Mouse (Mus musculus) heart, postnatal 0 days (tissue): ENCODE data around the gene Cbx5. TPM values are rescaled to one million over a fixed set of nuclear protein-coding genes. Genes with fewer than 3 reads are reported as not detected.

Experiments
- ATAC-seq: fragments of 200-750 bp; cut with Nextera tagmentation; 2 replicates; pipeline ENCODE4 v1.8.0; 2017; ENCODE audit warnings: low read depth, moderate number of reproducible peaks, moderate library complexity; ENCODE audit not compliant: insufficient read depth
- DNase-seq: peaks from one replicate; pipeline ENCODE4 v3.0.0-alpha.2; 2016; ENCODE audit warnings: low spot score
- H3K27ac ChIP-seq: fragments of 300-500 bp; sonication (generic); 2 replicates; pipeline ENCODE4 v1.5.1; 2014; ENCODE audit warnings: low read depth, mild to moderate bottlenecking
- H3K27me3 ChIP-seq: fragments of 300-500 bp; sonication (generic); 2 replicates; pipeline ENCODE4 v1.6.1; 2014; ENCODE audit warnings: low read length, mixed read lengths; ENCODE audit not compliant: control insufficient read depth, insufficient read depth
- H3K36me3 ChIP-seq: fragments of 300-500 bp; sonication (generic); replicated peaks from 2 replicates; pipeline ENCODE4 v1.6.1; 2014; ENCODE audit warnings: low read length, mixed read lengths; ENCODE audit not compliant: control insufficient read depth, insufficient read depth
- H3K4me1 ChIP-seq: fragments of 300-500 bp; sonication (generic); 2 replicates; pipeline ENCODE4 v1.6.1; 2014; ENCODE audit warnings: antibody characterized with exemption; ENCODE audit not compliant: control insufficient read depth, insufficient read depth
- H3K4me2 ChIP-seq: fragments of 300-500 bp; sonication (generic); 2 replicates; pipeline ENCODE4 v1.6.1; 2014; ENCODE audit warnings: low read depth, mild to moderate bottlenecking, low read length, moderate library complexity
- H3K4me3 ChIP-seq: fragments of 300-500 bp; sonication (generic); 2 replicates; pipeline ENCODE4 v1.5.1; 2014; ENCODE audit warnings: low read depth, low read length
- H3K9ac ChIP-seq: fragments of 300-500 bp; sonication (generic); replicated peaks from 2 replicates; pipeline ENCODE4 v1.6.1; 2014; ENCODE audit warnings: low read depth, low read length, mixed read lengths
- H3K9me3 ChIP-seq: fragments of 300-500 bp; sonication (generic); replicated peaks from 2 replicates; pipeline ENCODE4 v1.6.1; 2016; ENCODE audit warnings: low read length; ENCODE audit not compliant: control insufficient read depth
- CTCF ChIP-seq: IDR thresholded peaks from 2 replicates; pipeline ENCODE4 v1.5.1; 2016; ENCODE audit warnings: antibody characterized with exemption, control low read depth, low read depth
- EP300 ChIP-seq: IDR thresholded peaks from 2 replicates; pipeline ENCODE4 v1.6.1; 2016; ENCODE audit warnings: antibody characterized with exemption, low read depth
- WGBS: fragments of 180-500 bp; shearing (Covaris S2); extraction: QIAGEN DNeasy Blood & Tissue Kit; methylation state at CpG from one replicate; pipeline ENCODE4 v1.1.7; 2014; 5-methylcytosine and 5-hydroxymethylcytosine counted together
- polyA plus RNA-seq: library from polyadenylated mRNA; unstranded; fragments of >200 nt; fragmentation: Nextera tagmentation; extraction: Ambion mirVana; gene quantifications from 2 replicates; pipeline ENCODE4 v1.2.1, GENCODE M21; 2015
- total RNA-seq: library from RNA; depleted of rRNA; stranded (reverse); fragments of >200 nt; gene quantifications from 2 replicates; pipeline ENCODE4 v1.2.3, GENCODE M21; 2014; ENCODE audit warnings: low replicate concordance

Cbx5 gene
- total and polyA plus RNA-seq, 2 experiments from 2014 or later, result 41.5 to 54.1 TPM

GRCm38 (mm10) chr15:103205156-103205555 is 34.5 kb downstream of the Cbx5 start:
- DNase-seq, result no peak
- no peaks in the 10 kb centered on the region for H3K27me3 ChIP-seq
- H3K36me3 ChIP-seq, result peaks cover 55% of the 10 kb centered on the region
- H3K4me2 ChIP-seq, result no peak overlapping the region
- ATAC-seq, result no peak
- no peak overlapping the region for H3K27ac ChIP-seq
- H3K9me3 ChIP-seq, result no peaks in the 10 kb centered on the region
- H3K4me3 ChIP-seq, result no peak overlapping the region
- TF ChIP-seq EP300, result no peak
- peak; percentile 47 for TF ChIP-seq CTCF
- peaks cover 8% of the 10 kb centered on the region for H3K4me1 ChIP-seq
- H3K9ac ChIP-seq, result no peak overlapping the region
- 60% methylated on average over 2 of the region's 2 CpGs for whole genome bisulfite sequencing

- 28% methylated on average over 6 of the region's 6 CpGs for WGBS
- no peak overlapping the region for H3K4me2 ChIP-seq
- no peak overlapping the region for H3K9ac ChIP-seq
- no peaks in the 10 kb centered on the region for H3K27me3 ChIP-seq
- H3K4me3 ChIP-seq, result no peak overlapping the region
- peaks cover 8% of the 10 kb centered on the region for H3K4me1 ChIP-seq
- H3K9me3 ChIP-seq, result no peaks in the 10 kb centered on the region
- DNase-seq (peak; percentile 57), ATAC-seq (peak; percentile 62)
- no peak for TF ChIP-seq CTCF
- TF ChIP-seq EP300, result 0 out of 2 replicates have a peak, but pooled peaks have one; percentile 26
- peak overlapping the region; percentile 72 for H3K27ac ChIP-seq
- H3K36me3 ChIP-seq, result peaks cover 62% of the 10 kb centered on the region
Measured at GRCm38 (mm10) chr15:103202088-103202793, 37.4 kb downstream of the Cbx5 start.

GRCm38 (mm10) chr15:103197785-103198184 is 41.8 kb downstream of the Cbx5 start:
- no peak for TF ChIP-seq CTCF
- no peak for TF ChIP-seq EP300
- 74% methylated on average over 4 of the region's 4 CpGs for WGBS

GRCm38 (mm10) chr15:103196835-103197234 is 42.8 kb downstream of the Cbx5 start:
- 0 out of 2 replicates have a peak overlapping the region, but pooled peaks have one; percentile 38 for H3K27ac ChIP-seq
- H3K36me3 ChIP-seq, result peaks cover 76% of the 10 kb centered on the region
- no peak overlapping the region for H3K9ac ChIP-seq
- no peak for TF ChIP-seq CTCF
- TF ChIP-seq EP300, result no peak
- ATAC-seq, result no peak
- no peaks in the 10 kb centered on the region for H3K27me3 ChIP-seq
- no peaks in the 10 kb centered on the region; the same call in 1 of the 2 replicates for H3K4me1 ChIP-seq
- 27% methylated on average over 1 of the region's 1 CpGs for WGBS
- H3K9me3 ChIP-seq, result no peaks in the 10 kb centered on the region
- no peak for DNase-seq
- H3K4me3 ChIP-seq, result no peak overlapping the region
- H3K4me2 ChIP-seq, result no peak overlapping the region

More at GRCm38 (mm10) chr15:103197785-103198184, 41.8 kb downstream of the Cbx5 start:
- Histone ChIP-seq H3K36me3 (peaks cover 70% of the 10 kb centered on the region), H3K9ac (no peak overlapping the region), H3K4me1 (peaks cover 8% of the 10 kb centered on the region), H3K27ac (0 out of 2 replicates have a peak overlapping the region, but pooled peaks have one; percentile 30), H3K4me2 (no peak overlapping the region), H3K9me3 (no peaks in the 10 kb centered on the region), H3K4me3 (no peak overlapping the region), H3K27me3 (no peaks in the 10 kb centered on the region)
- DNase-seq, result no peak
- ATAC-seq, result no peak

- ATAC-seq, result no peak
- H3K36me3 ChIP-seq, result peaks cover 62% of the 10 kb centered on the region
- H3K9me3 ChIP-seq, result no peaks in the 10 kb centered on the region
- H3K9ac ChIP-seq, result no peak overlapping the region
- H3K27me3 ChIP-seq, result no peaks in the 10 kb centered on the region
- H3K4me3 ChIP-seq, result no peak overlapping the region
- no peak overlapping the region for H3K4me2 ChIP-seq
- H3K4me1 ChIP-seq, result no peaks in the 10 kb centered on the region
- TF ChIP-seq EP300, result no peak
- no peak for TF ChIP-seq CTCF
- H3K27ac ChIP-seq, result no peak overlapping the region; the same call in 1 of the 2 replicates
- 43% methylated on average over 2 of the region's 2 CpGs for WGBS
- DNase-seq, result no peak
Measured at GRCm38 (mm10) chr15:103193606-103194005, 46.0 kb downstream of the Cbx5 start.
